Mouse (Mus musculus) G1E (cell line): Measurements from ENCODE around the gene Tenm2.

Source experiments
- CTCF ChIP-seq: IDR thresholded peaks from 2 replicates; pipeline ENCODE4 v1.5.1; 2012; ENCODE audit warnings: low read depth, low read length, inconsistent platforms, mixed read lengths
- GATA2 ChIP-seq: IDR thresholded peaks from 2 replicates; pipeline ENCODE4 v1.6.1; 2012; ENCODE audit warnings: low read depth, low read length, inconsistent platforms, borderline replicate concordance
- POLR2AphosphoS5 ChIP-seq: IDR thresholded peaks from 2 replicates; pipeline ENCODE4 v1.6.1; 2012; ENCODE audit warnings: low read depth, low read length, inconsistent platforms; ENCODE audit not compliant: insufficient replicate concordance

DNA sequence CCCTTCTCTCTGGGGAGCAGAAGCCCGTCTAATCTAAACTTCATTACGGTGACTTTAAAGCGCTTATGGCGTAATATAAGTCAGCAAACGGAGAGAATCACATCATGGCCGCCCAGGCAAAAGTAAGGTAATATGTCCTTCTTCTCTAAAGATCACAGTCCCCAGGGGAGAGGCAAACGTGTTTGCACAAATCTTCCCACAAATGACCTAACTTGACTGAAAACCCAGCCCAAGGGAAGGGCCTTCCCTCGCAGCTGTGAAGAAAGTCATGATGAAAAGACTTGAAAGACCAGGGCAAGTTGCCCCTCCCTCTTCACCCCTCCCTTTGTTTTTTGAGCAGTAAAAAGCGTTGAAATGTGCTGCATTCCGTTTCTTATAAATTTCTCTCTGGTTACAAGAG, 971.9 kb downstream of the Tenm2 start:
- no peak for TF ChIP-seq POLR2AphosphoS5
- no peak for TF ChIP-seq CTCF
- no peak for TF ChIP-seq GATA2
